Mouse (Mus musculus) macrophage (primary cell): ENCODE results near the gene Klf1. TPM values are rescaled to one million over a fixed set of nuclear protein-coding genes. Genes with fewer than 3 reads are reported as not detected.

ENCODE experiments used
- H3K27ac ChIP-seq: fragments of 350-480 bp; formaldehyde crosslinking; 2 replicates; pipeline ENCODE4 v1.9.0; 2021
- H3K36me3 ChIP-seq: fragments of 350-480 bp; formaldehyde crosslinking; 2 replicates; pipeline ENCODE4 v1.9.0; 2021; ENCODE audit errors: inconsistent target
- H3K4me3 ChIP-seq: fragments of 350-480 bp; formaldehyde crosslinking; 2 replicates; pipeline ENCODE4 v1.9.0; 2021; ENCODE audit errors: inconsistent target
- H3K79me2 ChIP-seq: fragments of 350-480 bp; formaldehyde crosslinking; 2 replicates; pipeline ENCODE4 v1.9.0; 2021; ENCODE audit errors: inconsistent target
- WGBS: methylation state at CpG from one replicate; pipeline ENCODE4 v1.1.7; 2026; ENCODE audit warnings: inconsistent platforms; ENCODE audit not compliant: missing documents; 5-methylcytosine and 5-hydroxymethylcytosine counted together
- polyA plus RNA-seq: library from polyadenylated mRNA; stranded (reverse); fragments of 250-400 nt; gene quantifications from 3 replicates; pipeline ENCODE4 v1.2.4, GENCODE M21; 2018; ENCODE audit warnings: inconsistent platforms

The Klf1 gene
- polyA plus RNA-seq, 1 experiment from 2014 or later: 0.09 TPM

DNA sequence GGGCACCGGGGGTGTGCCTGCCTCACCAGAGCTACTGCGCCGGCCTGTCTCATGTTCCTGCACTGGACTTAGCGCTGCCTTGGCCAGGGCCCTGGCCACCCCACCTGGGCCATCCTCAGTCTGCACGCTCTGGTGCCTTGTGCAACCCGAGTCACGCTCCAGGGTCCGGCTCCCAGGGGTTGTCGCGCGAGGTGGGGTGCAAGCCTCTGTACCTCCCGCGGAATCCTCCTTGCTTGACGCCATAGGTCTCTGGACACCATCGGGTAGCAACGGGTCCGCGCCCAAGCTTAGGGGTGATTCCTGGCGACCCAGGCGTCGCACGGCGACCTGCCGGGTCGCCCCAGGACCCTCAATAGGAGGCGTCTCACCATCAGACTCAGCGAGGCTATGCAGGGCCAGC lies 10.7 kb downstream of the Klf1 start:
- no peak overlapping the region for H3K27ac ChIP-seq
- 76% methylated on average over 22 of the region's 27 CpGs for WGBS
- H3K79me2 ChIP-seq: peaks cover 23% of the 10 kb centered on the region
- no peak overlapping the region for H3K4me3 ChIP-seq
- H3K36me3 ChIP-seq: peaks cover 8% of the 10 kb centered on the region; the same call in 1 of the 2 replicates

DNA sequence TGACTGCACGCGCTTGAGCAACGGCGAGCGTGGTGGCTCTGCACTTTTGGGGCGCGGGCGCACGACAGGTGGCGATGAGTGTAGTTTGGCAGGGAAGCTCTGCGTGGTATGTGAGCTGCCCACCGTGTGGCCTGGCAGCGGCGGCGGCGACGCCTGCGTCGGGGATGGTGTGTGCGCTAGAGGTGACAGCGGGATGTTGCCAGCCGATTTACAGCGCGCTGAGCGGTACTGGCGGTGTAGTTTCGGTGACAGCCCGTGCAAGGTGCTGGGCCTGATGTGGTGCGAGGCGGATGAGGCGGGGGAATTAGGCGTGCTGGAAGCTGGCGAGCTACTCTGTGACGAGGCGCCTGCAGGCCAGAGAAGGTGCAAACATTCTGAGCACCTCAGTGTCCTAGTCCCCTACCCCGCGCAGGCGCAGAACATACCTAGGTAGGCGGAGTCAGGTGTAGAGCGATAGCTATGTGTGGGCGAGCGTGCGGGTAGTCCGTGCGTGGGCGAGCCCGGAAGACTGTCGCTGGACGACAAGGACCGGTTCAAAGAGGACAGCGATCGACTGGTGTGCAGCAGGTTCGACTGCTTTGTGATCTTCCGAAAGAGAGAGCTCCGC lies 11.3 kb downstream of the Klf1 start:
- Histone ChIP-seq H3K36me3 (peaks cover 8% of the 10 kb centered on the region; the same call in 1 of the 2 replicates), H3K4me3 (peak overlapping the region; percentile 18; the same call in 1 of the 2 replicates), H3K79me2 (peaks cover 23% of the 10 kb centered on the region), H3K27ac (peak overlapping the region; percentile 36; the same call in 1 of the 2 replicates)
- WGBS: 7% methylated on average over 55 of the region's 55 CpGs

DNA sequence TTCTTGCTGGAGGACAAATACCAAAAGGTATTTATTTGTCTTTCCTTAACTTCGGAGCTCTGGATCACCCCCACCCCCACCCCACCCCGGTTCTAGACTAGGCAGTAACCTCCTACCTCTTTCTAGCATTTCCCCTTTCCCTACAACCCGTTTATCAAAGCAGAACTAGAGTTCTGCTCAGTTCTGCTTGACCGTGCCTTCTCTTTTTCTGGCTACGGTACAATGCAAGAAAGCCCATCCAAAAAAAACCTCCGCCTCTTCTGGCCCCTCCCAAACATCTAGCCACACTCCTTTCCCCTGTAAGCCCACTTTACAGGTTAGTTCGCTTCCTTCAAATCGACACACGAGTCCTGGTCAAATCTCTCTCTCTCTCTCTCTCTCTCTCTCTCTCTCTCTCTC lies 11.8 kb downstream of the Klf1 start:
- peak overlapping the region; percentile 18; the same call in 1 of the 2 replicates for H3K4me3 ChIP-seq
- peak overlapping the region; percentile 36; the same call in 1 of the 2 replicates for H3K27ac ChIP-seq
- 0% methylated on average over 6 of the region's 9 CpGs for WGBS
- H3K79me2 ChIP-seq: peaks cover 23% of the 10 kb centered on the region
- peaks cover 8% of the 10 kb centered on the region; the same call in 1 of the 2 replicates for H3K36me3 ChIP-seq

DNA sequence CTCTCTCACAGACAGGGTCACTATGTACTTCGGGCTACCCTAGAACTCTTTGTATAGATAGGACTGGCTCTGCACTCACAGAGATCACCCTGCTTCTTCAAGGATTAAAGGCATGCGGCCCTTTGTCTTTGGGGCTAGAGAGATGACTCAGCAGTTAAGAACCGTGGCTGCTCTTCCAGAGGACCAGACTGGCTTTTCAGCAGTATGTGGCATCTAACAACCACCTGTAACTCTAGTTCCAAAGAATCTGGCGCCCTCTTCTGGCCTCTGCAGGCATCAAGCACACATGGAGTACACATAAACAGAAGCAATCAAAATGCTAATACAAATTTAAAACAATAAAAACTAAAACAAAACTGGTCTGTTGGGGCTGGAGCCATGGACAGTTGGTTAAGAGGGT lies 12.2 kb downstream of the Klf1 start:
- Histone ChIP-seq H3K79me2 (peaks cover 19% of the 10 kb centered on the region), H3K4me3 (no peak overlapping the region), H3K27ac (no peak overlapping the region), H3K36me3 (peaks cover 8% of the 10 kb centered on the region; the same call in 1 of the 2 replicates)
- WGBS: 43% methylated on average over 4 of the region's 4 CpGs

DNA sequence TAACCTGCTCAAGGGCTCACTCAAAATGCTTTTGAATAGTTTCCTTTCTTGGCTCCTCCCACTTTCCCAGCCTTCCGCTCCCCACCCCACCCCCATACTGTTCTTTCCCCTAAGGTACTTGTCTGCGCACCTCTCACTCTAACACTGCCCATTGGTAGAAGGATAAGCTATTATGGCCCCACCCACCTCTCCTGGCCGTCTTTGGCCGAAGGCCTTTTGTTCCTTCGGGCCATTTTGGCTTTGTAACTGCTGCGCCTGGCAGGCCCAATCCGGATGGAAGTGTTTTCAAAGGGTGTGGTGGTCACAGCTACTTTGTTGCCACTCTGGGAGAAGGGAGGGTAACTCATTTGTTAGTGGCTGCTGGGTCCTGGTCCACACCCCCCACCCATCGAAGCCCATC lies 13.5 kb downstream of the Klf1 start:
- Histone ChIP-seq H3K4me3 (no peak overlapping the region), H3K79me2 (peaks cover 6% of the 10 kb centered on the region), H3K27ac (no peak overlapping the region), H3K36me3 (peaks cover 6% of the 10 kb centered on the region; the same call in 1 of the 2 replicates)
- 93% methylated on average over 8 of the region's 8 CpGs for WGBS

DNA sequence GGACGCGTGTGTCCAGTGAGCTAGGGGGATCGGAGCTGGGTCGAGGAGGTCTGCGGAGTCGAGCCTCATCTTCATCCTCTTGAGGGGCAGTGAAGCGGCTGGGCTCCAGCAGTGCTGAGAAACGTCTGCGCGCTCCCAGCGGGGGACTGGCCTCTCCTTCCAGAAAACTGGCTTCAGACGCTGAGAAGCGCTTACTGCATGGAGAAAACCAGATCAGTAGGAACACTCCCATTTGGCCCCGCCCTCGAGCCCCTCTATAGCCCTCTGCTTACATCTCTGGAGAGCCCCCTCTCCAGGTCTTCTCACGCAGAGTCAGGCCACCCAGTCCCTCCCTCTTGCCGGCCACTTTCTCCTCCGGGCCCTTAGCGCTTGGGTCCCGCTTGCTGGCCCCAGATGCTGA lies 16.1 kb downstream of the Klf1 start:
- WGBS: 72% methylated on average over 19 of the region's 20 CpGs
- H3K79me2 ChIP-seq: no peaks in the 10 kb centered on the region
- no peak overlapping the region for H3K27ac ChIP-seq
- H3K4me3 ChIP-seq: no peak overlapping the region
- no peaks in the 10 kb centered on the region for H3K36me3 ChIP-seq

DNA sequence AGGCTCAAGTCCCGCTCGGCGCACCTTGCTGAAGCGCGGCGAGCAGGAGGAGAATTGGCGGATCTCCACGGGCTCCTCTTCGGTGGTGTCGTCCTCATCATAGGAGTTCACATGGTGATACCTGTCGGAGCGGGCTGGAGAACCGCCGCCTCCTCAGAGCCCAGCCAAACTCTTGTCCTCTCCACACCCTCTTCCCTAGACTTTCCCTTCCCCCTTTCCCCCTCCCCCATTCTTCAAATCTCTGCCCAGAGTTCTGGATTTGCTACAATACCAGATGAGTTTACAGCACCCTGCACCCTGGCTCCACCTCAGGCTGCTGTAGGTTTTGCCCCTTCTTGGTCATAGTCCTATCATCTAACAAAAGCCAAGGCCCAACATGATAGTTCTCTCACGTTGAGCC lies 16.9 kb downstream of the Klf1 start:
- Histone ChIP-seq H3K27ac (no peak overlapping the region), H3K36me3 (no peaks in the 10 kb centered on the region), H3K4me3 (no peak overlapping the region), H3K79me2 (no peaks in the 10 kb centered on the region)
- WGBS: 89% methylated on average over 11 of the region's 15 CpGs

DNA sequence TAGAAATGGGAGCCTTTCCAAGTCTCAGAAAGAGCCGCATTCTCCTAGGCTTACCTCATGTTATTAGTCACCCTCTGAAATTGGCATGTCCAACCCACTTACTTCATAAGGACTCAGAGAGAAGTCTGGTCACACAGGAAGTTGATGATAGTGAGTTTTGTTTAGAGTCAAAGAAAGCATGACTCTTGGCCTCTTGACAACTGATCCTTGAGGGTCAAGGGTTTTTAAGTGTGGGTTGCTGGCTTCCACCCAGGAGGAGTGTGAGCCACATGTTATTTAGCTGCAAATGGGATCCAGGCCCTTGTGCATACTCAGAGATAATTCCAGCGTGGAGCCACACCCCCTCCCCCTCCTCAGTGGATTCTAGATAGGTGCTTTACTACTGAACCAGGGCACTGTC lies 19.9 kb downstream of the Klf1 start:
- no peaks in the 10 kb centered on the region for H3K79me2 ChIP-seq
- H3K27ac ChIP-seq: no peak overlapping the region
- H3K36me3 ChIP-seq: no peaks in the 10 kb centered on the region
- 63% methylated on average over 2 of the region's 2 CpGs for WGBS
- H3K4me3 ChIP-seq: no peak overlapping the region

DNA sequence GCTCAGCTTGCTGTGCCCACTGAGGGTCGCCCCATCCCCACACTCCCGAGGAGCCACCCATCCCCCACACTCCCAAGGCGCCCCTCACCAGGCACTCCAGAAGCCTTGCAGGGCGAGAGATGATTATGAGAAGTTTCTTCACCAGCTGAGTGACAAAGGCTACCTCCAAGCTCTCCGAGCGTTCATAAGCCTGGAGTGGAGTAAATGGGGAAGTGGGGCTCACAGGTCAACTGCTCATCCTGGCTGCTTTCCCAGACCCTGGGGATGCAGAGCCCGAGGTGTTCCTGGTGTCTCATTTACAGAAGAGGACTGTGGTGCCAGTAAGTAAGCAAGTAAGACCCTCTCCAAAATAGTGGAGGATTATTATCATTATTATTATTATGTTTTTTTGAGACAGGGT lies 23.8 kb downstream of the Klf1 start:
- H3K27ac ChIP-seq: no peak overlapping the region

DNA sequence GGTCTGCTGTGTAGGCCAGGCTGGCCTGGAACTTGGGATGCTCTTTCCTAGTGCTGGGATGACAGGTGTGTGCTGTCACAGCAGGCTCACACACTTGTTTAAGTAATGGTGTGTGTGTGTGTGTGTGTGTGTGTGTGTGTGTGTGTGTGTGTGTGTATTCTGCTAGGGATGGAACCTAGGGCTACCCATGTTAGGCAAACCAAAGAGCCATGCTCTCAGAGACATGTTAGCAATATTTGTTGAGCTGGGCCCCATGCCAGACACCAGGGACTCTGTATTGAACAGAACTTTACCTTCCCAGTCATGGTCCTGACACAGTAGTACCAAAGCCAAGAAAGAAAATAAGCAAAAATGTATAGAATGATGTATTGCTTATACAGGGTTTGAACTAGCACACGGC lies 25.8 kb downstream of the Klf1 start:
- 79% methylated on average over 1 of the region's 1 CpGs for WGBS
- Histone ChIP-seq H3K36me3 (no peaks in the 10 kb centered on the region), H3K79me2 (no peaks in the 10 kb centered on the region), H3K27ac (no peak overlapping the region), H3K4me3 (no peak overlapping the region)

More for the DNA sequence above, 23.8 kb downstream of the Klf1 start:
- 21% methylated on average over 7 of the region's 7 CpGs for WGBS
- Histone ChIP-seq H3K79me2 (no peaks in the 10 kb centered on the region), H3K36me3 (no peaks in the 10 kb centered on the region), H3K4me3 (no peak overlapping the region)

DNA sequence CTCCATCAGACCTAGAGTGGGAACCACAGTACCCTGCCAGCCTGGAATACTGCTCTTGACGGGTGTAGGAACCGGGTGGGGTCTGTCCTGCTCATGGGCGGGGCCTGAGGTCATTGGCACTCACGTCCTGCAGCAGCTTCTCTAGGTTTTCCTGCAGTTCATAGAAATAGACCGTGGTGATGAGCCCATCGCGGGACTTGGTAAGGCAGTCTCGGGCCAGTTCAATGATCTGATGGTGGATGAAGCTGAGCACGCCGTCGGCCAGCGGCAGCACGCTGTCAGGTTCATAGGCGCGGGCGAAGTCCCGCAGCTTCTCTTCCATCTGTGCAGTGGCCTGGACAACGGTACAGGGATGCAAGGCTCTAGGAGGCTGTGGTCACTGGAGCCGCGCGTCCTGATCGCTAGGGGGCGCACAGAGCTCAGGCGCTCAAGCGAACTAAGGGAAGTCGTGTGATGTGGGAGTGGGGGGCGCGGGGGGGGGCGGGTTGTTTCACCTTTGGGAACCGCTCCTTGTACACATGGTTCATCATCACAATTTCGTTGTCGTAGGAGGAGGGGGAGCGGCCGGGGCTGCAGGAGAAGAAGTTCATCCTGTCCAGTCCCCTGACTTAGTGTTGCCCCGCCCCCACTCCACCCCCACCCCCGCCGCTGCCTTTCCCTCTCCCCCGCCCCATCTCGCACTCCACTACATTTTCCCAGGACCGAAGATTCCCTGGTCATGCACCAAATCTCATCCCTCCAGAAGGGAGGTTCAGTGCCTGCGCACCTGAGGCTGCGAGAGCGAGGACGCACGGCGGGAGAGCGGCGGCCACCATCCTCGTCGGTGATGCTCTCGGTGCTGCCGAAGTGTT lies 27.0 kb downstream of the Klf1 start:
- Histone ChIP-seq H3K79me2 (no peaks in the 10 kb centered on the region), H3K4me3 (no peak overlapping the region), H3K27ac (no peak overlapping the region), H3K36me3 (no peaks in the 10 kb centered on the region)
- WGBS: 11% methylated on average over 46 of the region's 52 CpGs

DNA sequence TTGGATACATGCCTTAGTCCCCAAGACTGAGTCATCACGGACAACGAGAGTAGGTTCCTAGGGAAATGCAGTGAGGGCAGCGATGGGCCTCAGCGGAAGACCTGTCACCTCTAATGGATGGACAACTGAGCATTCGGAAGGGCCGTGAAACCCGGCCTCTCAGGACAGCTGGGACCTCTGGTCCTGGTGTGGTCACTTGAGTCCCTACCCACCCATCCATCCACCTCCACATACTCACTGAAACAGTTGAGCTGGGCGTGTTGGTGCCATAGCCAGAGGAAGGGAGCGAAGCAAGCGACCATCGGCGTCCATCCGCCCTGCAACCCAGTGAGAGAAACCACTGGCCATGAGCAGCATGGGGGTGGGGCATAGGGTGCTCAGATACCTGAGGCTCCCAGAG lies 28.9 kb downstream of the Klf1 start:
- Histone ChIP-seq H3K27ac (no peak overlapping the region), H3K4me3 (no peak overlapping the region), H3K79me2 (no peaks in the 10 kb centered on the region), H3K36me3 (no peaks in the 10 kb centered on the region)
- 84% methylated on average over 13 of the region's 13 CpGs for WGBS

DNA sequence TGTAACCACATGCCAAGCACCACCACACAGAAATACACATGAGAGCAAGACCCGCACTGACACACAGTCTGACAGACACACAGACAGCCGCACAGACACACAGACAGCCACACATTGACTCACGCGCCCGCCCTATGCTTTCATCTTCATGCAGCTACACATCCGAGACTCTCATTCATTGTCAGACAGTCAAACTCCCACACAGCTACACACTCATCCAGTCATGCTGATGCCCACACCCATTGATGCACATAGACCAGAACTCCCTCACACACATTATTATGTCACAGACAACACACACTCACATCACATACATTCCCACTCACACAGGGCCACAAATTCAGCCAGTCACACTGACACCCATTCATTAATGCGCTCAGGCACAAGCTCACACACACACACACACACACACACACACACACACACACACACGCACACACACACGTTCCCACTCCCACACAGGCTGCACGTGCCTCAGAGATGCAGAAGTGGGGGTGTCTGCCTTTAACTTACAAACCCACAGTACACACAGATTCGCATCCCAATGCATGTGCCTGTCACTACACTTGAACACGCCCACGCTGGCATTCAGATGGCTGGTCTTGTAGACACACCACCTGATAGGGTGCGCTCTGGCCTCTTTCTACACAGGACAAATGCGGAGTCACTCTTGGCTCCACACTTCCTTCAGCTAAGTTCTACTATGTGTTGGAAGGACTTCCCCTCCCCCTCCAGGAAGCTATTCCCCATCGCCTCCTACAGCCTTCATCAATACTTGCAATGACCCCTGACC lies 32.2 kb downstream of the Klf1 start:
- no peaks in the 10 kb centered on the region for H3K36me3 ChIP-seq
- no peak overlapping the region for H3K4me3 ChIP-seq
- WGBS: 80% methylated on average over 13 of the region's 16 CpGs
- no peaks in the 10 kb centered on the region for H3K79me2 ChIP-seq
- no peak overlapping the region for H3K27ac ChIP-seq

DNA sequence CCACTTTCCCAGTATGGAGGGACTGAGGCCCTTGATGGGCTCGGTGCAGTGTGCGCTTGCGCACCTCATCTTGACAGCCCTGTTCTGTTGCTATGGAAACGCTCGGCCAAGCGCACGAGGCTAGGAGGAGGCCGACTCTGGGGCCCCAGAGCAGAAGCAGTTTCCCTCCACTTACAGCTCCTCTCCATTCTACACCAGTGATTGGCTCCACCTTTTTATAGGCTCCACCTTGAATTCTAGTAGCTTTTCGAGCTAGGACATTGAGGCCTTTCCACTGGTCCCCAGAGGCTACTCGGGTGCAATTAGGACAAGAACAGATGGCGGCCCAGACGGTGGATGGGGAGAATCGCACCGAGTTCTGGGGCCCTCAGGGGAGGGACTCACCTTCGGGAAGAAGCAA lies 33.1 kb downstream of the Klf1 start:
- Histone ChIP-seq H3K36me3 (no peaks in the 10 kb centered on the region), H3K27ac (no peak overlapping the region), H3K4me3 (no peak overlapping the region), H3K79me2 (no peaks in the 10 kb centered on the region)
- 5% methylated on average over 15 of the region's 15 CpGs for WGBS
